Mouse (Mus musculus): ENCODE data around the gene Atad2b.

The Atad2b gene

GRCm38 (mm10) chr12:5087787-5088519, 170.8 kb downstream of the Atad2b start:
- peak; percentile 79 for DNase-seq

GRCm38 (mm10) chr12:5088639-5089038, 171.5 kb downstream of the Atad2b start:
- DNase-seq: no peak

All from cerebellum, adult 9-11 months (tissue).